Mouse (Mus musculus): ENCODE results near the gene Il1rap. TPM values are rescaled to one million over a fixed set of nuclear protein-coding genes. Genes with fewer than 3 reads are reported as not detected.
A peak's percentile ranks its signal among the peaks of the same experiment; 100 is the strongest.

Il1rap gene
- polyA plus RNA-seq (2014; fragmentation: Nextera tagmentation; extraction: Ambion mirVana), result 3.7 and 5.1 TPM in 2 replicates

DNA sequence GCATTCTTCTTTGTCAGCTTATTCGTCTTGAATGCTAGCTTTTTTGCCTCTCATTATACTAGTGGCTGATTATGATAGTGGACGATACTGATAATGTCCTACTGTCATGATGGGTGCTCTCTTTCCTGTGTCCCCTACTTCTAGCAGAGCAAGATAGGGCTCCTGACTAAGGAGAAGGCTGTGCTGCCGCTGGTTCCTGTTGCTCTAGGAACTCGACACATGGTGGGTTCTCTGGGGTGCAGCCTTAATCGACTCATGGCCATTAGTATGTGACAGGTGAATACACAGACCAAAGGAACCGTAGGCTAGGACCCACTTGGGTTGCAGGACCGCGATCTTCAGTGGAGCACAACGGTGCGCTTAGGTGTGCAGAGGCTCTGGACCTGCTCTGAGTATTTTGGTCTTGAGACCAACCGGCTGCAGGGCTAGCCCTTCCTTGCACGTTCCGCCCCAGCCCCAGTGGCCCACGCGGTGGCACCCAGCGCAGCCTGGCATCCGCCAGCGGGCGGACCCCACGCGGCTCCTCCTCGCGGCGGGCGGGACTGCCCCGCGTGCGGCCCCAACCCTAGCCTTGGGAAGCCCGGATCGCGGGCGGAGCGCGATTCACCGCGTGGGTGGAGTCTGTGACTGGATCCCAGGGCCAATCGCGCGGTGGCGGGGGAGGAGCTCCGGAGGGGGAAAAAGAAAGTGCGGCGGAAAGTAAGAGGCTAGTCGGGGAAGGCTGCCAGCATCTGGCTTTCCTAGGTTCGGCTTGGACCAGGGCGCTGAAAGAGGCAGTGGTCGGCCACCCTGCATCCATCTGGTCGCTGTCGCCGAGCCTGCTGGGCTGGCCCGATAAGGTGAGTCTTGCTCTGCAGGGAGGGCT lies at the start of gene Il1rap:
Gene Il1rap, plus strand, starts transcription at position 657 of the 865 bp plus-strand sequence.
- DNase-seq (ENCODE audit: low spot score) (peak; percentile 93), ATAC-seq (peak; percentile 98)
- H3K36me3 ChIP-seq (ENCODE audit: control insufficient read depth, insufficient read depth, low read length), result no peaks in the 10 kb centered on the region
- H3K9me3 ChIP-seq (replicated peaks; ENCODE audit: control insufficient read depth, low read length), result no peaks in the 10 kb centered on the region
- no peaks in the 10 kb centered on the region for H3K27me3 ChIP-seq (replicated peaks; ENCODE audit: control insufficient read depth, insufficient read depth, low read length)
- H3K9ac ChIP-seq (ENCODE audit: low read length), result peak within 1 kb of the TSS; percentile 65
- no peak within 1 kb of the TSS for H3K27ac ChIP-seq (ENCODE audit: low read depth, low read length)
- WGBS, result 2% methylated on average over 50 of the region's 51 CpGs
- H3K4me3 ChIP-seq (ENCODE audit: low read depth, low read length), result peak within 1 kb of the TSS; percentile 57
- peak within 1 kb of the TSS; percentile 74 for H3K4me2 ChIP-seq (ENCODE audit: low read length)
- H3K4me1 ChIP-seq (ENCODE audit: control insufficient read depth, insufficient read depth, low read length), result peaks cover 3% of the 10 kb centered on the region; the same call in 1 of the 2 replicates

DNA sequence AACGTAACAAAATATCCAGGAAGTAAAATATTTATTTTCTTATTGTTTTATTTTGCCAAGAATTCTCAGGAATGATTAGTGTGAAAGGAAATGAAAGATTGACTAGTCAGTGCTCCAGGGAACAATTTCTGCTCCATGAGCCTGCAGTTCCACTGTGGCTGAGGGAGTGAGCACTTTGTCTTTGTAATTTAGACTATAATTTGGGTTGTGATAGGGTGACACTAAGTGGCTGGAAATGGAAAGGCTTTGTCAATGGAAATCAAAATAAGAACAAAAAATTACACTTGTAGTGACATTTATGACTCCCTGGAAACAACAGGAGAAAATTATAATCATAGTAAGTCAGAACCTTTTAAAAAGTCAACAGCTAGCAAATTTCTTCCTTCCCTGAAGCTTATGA lies 49.2 kb upstream of the Il1rap start:
- 85% methylated on average over 1 of the region's 1 CpGs for WGBS
- Histone ChIP-seq H3K4me2 (ENCODE audit: low read length) (no peak overlapping the region), H3K27me3 (replicated peaks; ENCODE audit: control insufficient read depth, insufficient read depth, low read length) (no peaks in the 10 kb centered on the region), H3K9me3 (replicated peaks; ENCODE audit: control insufficient read depth, low read length) (no peaks in the 10 kb centered on the region), H3K36me3 (ENCODE audit: control insufficient read depth, insufficient read depth, low read length) (no peaks in the 10 kb centered on the region), H3K9ac (ENCODE audit: low read length) (no peak overlapping the region), H3K27ac (ENCODE audit: low read depth, low read length) (no peak overlapping the region), H3K4me1 (ENCODE audit: control insufficient read depth, insufficient read depth, low read length) (peaks cover 11% of the 10 kb centered on the region), H3K4me3 (ENCODE audit: low read depth, low read length) (no peak overlapping the region)
- ATAC-seq (no peak), DNase-seq (ENCODE audit: low spot score) (peak; percentile 48)

DNA sequence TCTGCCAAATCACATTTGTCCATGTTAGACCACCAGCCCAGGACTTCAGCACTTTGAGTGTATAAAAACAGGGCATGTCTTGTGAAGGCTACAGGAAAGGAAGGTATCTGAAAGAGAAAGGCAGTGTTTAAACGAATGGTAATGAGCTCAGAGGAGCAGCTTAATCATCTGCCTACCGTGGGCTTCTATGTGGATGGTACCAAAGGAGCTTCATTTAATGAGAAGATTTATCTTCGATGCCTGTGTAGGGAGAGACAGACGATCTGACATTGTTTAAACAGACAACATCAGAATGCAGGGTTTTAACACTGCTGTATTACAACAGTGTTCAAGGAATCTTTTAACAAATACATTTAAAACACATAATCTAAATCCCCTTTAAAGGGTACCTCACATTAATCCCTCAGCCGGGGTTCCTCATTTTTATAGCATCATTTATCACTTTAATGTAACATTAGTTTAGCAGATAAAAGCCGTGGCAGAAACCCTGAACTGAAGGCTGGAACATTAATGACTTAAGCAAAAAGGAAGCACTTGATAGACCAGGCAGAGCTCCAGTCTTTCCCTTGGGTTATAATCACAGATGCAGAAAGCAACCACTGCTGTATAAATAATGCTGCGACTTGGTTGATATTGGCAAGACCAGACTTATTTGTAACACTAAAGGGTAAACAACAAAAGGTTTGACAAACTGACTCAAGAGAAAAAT lies 35.2 kb upstream of the Il1rap start:
- Histone ChIP-seq H3K9me3 (replicated peaks; ENCODE audit: control insufficient read depth, low read length) (no peaks in the 10 kb centered on the region), H3K36me3 (ENCODE audit: control insufficient read depth, insufficient read depth, low read length) (no peaks in the 10 kb centered on the region), H3K27me3 (replicated peaks; ENCODE audit: control insufficient read depth, insufficient read depth, low read length) (no peaks in the 10 kb centered on the region), H3K27ac (ENCODE audit: low read depth, low read length) (no peak overlapping the region), H3K4me1 (ENCODE audit: control insufficient read depth, insufficient read depth, low read length) (peaks cover 5% of the 10 kb centered on the region; the same call in 1 of the 2 replicates), H3K9ac (ENCODE audit: low read length) (no peak overlapping the region), H3K4me2 (ENCODE audit: low read length) (no peak overlapping the region), H3K4me3 (ENCODE audit: low read depth, low read length) (no peak overlapping the region)
- WGBS, result 14% methylated on average over 7 of the region's 7 CpGs
- DNase-seq (ENCODE audit: low spot score), result peak; percentile 25
- ATAC-seq, result peak; percentile 40; the same call in 1 of the 2 replicates

DNA sequence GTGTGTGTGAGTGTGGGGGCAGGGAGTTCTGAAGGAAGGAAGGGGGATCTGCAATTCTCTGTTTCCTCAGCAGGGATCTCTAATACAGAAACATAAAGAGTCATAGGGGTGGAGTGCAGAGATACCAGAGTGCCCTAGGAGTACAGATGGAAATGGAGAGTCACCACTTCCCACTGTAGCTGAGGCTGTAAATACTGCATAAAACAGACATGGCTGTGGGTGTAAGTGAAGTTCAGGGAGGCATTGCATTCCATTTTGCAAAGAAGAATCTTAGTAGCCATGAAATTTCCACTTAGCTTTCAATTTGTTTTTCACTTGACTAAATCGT lies 34.7 kb upstream of the Il1rap start:
- Histone ChIP-seq H3K9ac (ENCODE audit: low read length) (no peak overlapping the region), H3K9me3 (replicated peaks; ENCODE audit: control insufficient read depth, low read length) (no peaks in the 10 kb centered on the region), H3K4me1 (ENCODE audit: control insufficient read depth, insufficient read depth, low read length) (peaks cover 5% of the 10 kb centered on the region; the same call in 1 of the 2 replicates), H3K27me3 (replicated peaks; ENCODE audit: control insufficient read depth, insufficient read depth, low read length) (no peaks in the 10 kb centered on the region), H3K27ac (ENCODE audit: low read depth, low read length) (no peak overlapping the region), H3K36me3 (ENCODE audit: control insufficient read depth, insufficient read depth, low read length) (no peaks in the 10 kb centered on the region), H3K4me2 (ENCODE audit: low read length) (no peak overlapping the region), H3K4me3 (ENCODE audit: low read depth, low read length) (no peak overlapping the region)
- WGBS, result 85% methylated on average over 1 of the region's 1 CpGs
- peak; percentile 46; the same call in 1 of the 2 replicates for ATAC-seq
- no peak for DNase-seq (ENCODE audit: low spot score)

DNA sequence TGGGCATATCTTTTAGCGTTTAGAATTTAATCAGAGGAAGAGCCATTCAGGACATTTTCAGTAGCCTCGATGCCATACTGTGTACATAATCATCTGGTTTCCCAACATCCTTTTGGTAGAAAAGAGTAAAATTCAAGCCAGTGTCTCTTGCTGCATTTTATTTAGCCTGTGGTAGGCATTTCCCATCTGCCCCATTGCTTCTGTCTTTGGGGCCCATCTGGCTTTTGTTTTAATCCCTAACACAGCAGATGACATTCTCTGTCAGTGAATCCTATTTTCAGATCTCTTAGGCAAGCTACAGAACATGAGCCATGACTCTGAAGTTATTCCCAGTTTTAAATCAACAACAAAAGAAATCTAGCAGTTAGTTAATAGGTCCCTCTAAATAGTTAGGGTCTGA lies 32.3 kb upstream of the Il1rap start:
- no peak for ATAC-seq
- Histone ChIP-seq H3K4me1 (ENCODE audit: control insufficient read depth, insufficient read depth, low read length) (peaks cover 5% of the 10 kb centered on the region; the same call in 1 of the 2 replicates), H3K36me3 (ENCODE audit: control insufficient read depth, insufficient read depth, low read length) (no peaks in the 10 kb centered on the region), H3K9me3 (replicated peaks; ENCODE audit: control insufficient read depth, low read length) (no peaks in the 10 kb centered on the region), H3K9ac (ENCODE audit: low read length) (no peak overlapping the region), H3K4me3 (ENCODE audit: low read depth, low read length) (no peak overlapping the region), H3K27ac (ENCODE audit: low read depth, low read length) (no peak overlapping the region), H3K27me3 (replicated peaks; ENCODE audit: control insufficient read depth, insufficient read depth, low read length) (no peaks in the 10 kb centered on the region), H3K4me2 (ENCODE audit: low read length) (no peak overlapping the region)
- 93% methylated on average over 2 of the region's 2 CpGs for WGBS
- no peak for DNase-seq (ENCODE audit: low spot score)

DNA sequence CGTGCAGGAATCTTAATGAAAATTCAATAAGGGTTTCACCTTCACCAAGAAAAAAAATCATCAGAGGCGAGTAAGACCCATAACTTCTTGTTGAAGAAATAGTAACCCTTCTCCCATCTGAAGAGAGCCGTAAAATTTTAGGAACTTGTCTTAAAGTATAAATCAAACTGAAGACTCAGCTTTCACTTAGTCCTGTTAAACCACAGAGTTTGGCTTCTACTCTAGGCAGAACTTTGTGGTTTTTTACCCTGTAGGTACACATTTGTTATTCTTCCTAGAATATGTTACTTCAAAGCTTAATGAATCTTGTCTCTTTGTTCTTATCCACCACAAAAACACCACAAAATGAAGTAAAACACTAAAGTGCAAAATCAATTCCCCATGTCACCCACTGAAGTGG lies 29.3 kb upstream of the Il1rap start:
- ATAC-seq, result no peak
- no peak overlapping the region for H3K4me3 ChIP-seq (ENCODE audit: low read depth, low read length)
- no peaks in the 10 kb centered on the region for H3K27me3 ChIP-seq (replicated peaks; ENCODE audit: control insufficient read depth, insufficient read depth, low read length)
- no peaks in the 10 kb centered on the region for H3K9me3 ChIP-seq (replicated peaks; ENCODE audit: control insufficient read depth, low read length)
- H3K27ac ChIP-seq (ENCODE audit: low read depth, low read length), result no peak overlapping the region
- no peaks in the 10 kb centered on the region for H3K4me1 ChIP-seq (ENCODE audit: control insufficient read depth, insufficient read depth, low read length)
- no peak for DNase-seq (ENCODE audit: low spot score)
- WGBS, result 91% methylated on average over 3 of the region's 3 CpGs
- H3K4me2 ChIP-seq (ENCODE audit: low read length), result no peak overlapping the region
- no peak overlapping the region for H3K9ac ChIP-seq (ENCODE audit: low read length)
- H3K36me3 ChIP-seq (ENCODE audit: control insufficient read depth, insufficient read depth, low read length), result no peaks in the 10 kb centered on the region

DNA sequence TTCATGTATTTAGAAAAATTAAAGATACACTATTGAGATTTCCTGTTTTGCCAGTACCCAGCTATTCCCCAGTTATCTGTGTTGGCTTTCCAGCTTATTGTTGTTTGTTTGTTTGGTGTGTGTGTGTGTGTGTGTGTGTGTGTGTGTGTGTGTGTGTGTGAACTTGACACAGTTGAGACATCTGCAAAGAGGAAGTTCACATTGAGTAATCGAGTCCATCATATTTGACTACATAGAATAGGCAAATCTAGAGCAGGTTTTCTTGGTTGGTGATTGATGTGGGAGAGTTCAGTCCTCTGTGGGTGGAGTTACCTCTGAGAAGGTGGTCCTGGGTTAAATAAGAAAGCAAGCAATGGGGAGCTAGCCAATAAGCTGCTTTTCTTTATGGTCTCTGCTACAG lies 22.7 kb upstream of the Il1rap start:
- DNase-seq (ENCODE audit: low spot score) (no peak), ATAC-seq (no peak)
- Histone ChIP-seq H3K36me3 (ENCODE audit: control insufficient read depth, insufficient read depth, low read length) (no peaks in the 10 kb centered on the region), H3K27ac (ENCODE audit: low read depth, low read length) (no peak overlapping the region), H3K27me3 (replicated peaks; ENCODE audit: control insufficient read depth, insufficient read depth, low read length) (no peaks in the 10 kb centered on the region), H3K4me1 (ENCODE audit: control insufficient read depth, insufficient read depth, low read length) (no peaks in the 10 kb centered on the region), H3K9me3 (replicated peaks; ENCODE audit: control insufficient read depth, low read length) (no peaks in the 10 kb centered on the region), H3K4me3 (ENCODE audit: low read depth, low read length) (no peak overlapping the region), H3K9ac (ENCODE audit: low read length) (no peak overlapping the region), H3K4me2 (ENCODE audit: low read length) (no peak overlapping the region)
- WGBS, result 91% methylated on average over 1 of the region's 1 CpGs

DNA sequence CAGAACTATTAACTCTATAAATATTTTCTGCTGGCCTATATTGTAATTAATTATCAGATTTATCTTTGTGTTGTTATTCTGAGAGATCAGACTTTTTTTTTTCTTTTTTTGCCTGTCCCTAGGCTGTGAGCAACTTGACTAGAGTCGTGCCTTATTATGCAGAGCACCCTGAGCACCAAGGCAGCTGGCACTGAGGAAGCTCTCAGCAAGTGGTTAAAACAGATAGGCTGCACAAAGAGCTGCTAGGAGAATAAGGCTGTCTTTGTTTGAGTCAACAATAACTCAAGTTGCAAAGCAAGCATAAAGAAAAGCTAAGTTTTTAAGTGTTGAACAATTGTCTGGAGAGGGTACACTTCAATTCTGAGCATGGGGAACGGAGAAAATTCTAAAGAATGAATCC lies 19.8 kb upstream of the Il1rap start:
- Histone ChIP-seq H3K4me2 (ENCODE audit: low read length) (no peak overlapping the region), H3K9ac (ENCODE audit: low read length) (no peak overlapping the region), H3K27me3 (replicated peaks; ENCODE audit: control insufficient read depth, insufficient read depth, low read length) (no peaks in the 10 kb centered on the region), H3K4me1 (ENCODE audit: control insufficient read depth, insufficient read depth, low read length) (no peaks in the 10 kb centered on the region), H3K27ac (ENCODE audit: low read depth, low read length) (no peak overlapping the region), H3K36me3 (ENCODE audit: control insufficient read depth, insufficient read depth, low read length) (no peaks in the 10 kb centered on the region), H3K4me3 (ENCODE audit: low read depth, low read length) (no peak overlapping the region), H3K9me3 (replicated peaks; ENCODE audit: control insufficient read depth, low read length) (no peaks in the 10 kb centered on the region)
- WGBS, result 15% methylated on average over 2 of the region's 2 CpGs
- no peak for DNase-seq (ENCODE audit: low spot score)
- no peak for ATAC-seq

DNA sequence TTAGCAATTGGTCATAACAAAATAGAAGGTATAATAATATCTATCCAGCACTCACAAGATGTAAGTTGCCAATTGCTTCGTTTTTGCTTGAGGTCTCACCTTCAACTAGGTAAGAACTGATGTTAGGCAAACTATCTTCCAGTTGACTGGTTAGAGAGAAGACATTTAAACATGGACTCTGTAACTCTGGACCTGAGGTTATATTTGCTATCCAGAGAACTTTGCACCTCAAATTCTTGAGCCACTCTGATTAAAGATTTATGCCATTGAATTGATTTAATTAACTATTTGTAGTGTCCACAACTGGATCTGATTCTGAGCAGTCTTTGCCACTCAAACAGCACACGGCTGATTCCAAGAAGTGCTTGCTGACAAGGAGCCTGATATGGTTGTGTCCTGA lies 18.7 kb upstream of the Il1rap start:
- Histone ChIP-seq H3K4me3 (ENCODE audit: low read depth, low read length) (no peak overlapping the region), H3K27me3 (replicated peaks; ENCODE audit: control insufficient read depth, insufficient read depth, low read length) (no peaks in the 10 kb centered on the region), H3K9me3 (replicated peaks; ENCODE audit: control insufficient read depth, low read length) (no peaks in the 10 kb centered on the region), H3K27ac (ENCODE audit: low read depth, low read length) (no peak overlapping the region), H3K4me2 (ENCODE audit: low read length) (no peak overlapping the region), H3K9ac (ENCODE audit: low read length) (no peak overlapping the region), H3K4me1 (ENCODE audit: control insufficient read depth, insufficient read depth, low read length) (no peaks in the 10 kb centered on the region), H3K36me3 (ENCODE audit: control insufficient read depth, insufficient read depth, low read length) (no peaks in the 10 kb centered on the region)
- ATAC-seq (no peak), DNase-seq (ENCODE audit: low spot score) (no peak)
- WGBS, result 80% methylated on average over 2 of the region's 2 CpGs

Data from forebrain, embryonic 14.5 days (tissue).